ENCODE assay signal across 8 mouse cellular contexts in genomic region chr17:64331898-64332769, GRCm38 (mm10). TPM values are rescaled to one million over a fixed set of nuclear protein-coding genes. Genes with fewer than 3 reads are reported as not detected.
DNase-seq lines count a peak whose midpoint lies in the region; ATAC-seq lines count a peak whose summit lies in the region.

Gene Pja2 (minus strand): TSS chr17:64331916.

- no peaks in the 10 kb centered on the region for H3K9me3 ChIP-seq in hindbrain, embryonic 12.5 days (replicated peaks)

- WGBS in hindbrain, embryonic 12.5 days: under 1% methylated on average over 45 of the region's 60 CpGs

- DNase-seq in NIH3T3 (ENCODE audit: low read depth): peak; percentile 100
- DNase-seq in cerebellum, postnatal 10 days: peak; percentile 100
- DNase-seq in frontal cortex, postnatal 10 days (ENCODE audit: low spot score in 2 of 2): peak; percentile 99
- peak; percentile 99 for DNase-seq in layer of hippocampus, postnatal 14 days (ENCODE audit: low spot score in 2 of 2)
- DNase-seq in lung, postnatal 14 days: peak; percentile 99
- DNase-seq in retina, adult 2 months (ENCODE audit: low read depth, low spot score): peak; percentile 98
- DNase-seq in thymus, postnatal 36 days: peak; percentile 98 to 99

- H3K27me3 ChIP-seq in hindbrain, embryonic 12.5 days: no peaks in the 10 kb centered on the region

- peak within 1 kb of the TSS; percentile 98 for H3K9ac ChIP-seq in hindbrain, embryonic 12.5 days

- H3K4me3 ChIP-seq in hindbrain, embryonic 12.5 days: peak within 1 kb of the TSS; percentile 93

- peak within 1 kb of the TSS; percentile 68 for H3K4me2 ChIP-seq in hindbrain, embryonic 12.5 days (replicated peaks)

- H3K4me1 ChIP-seq in hindbrain, embryonic 12.5 days: peaks cover 8% of the 10 kb centered on the region

- 0 out of 2 replicates have a peak, but pooled peaks cover 5% of the 10 kb centered on the region for H3K36me3 ChIP-seq in hindbrain, embryonic 12.5 days

- ATAC-seq in hindbrain, embryonic 12.5 days (ENCODE audit: low FRiP score): peak; percentile 100

- peak within 1 kb of the TSS; percentile 98 for H3K27ac ChIP-seq in hindbrain, embryonic 12.5 days

RNA-seq across cellular contexts. Expression of gene Pja2, which starts in this region (rescaled TPM):
- 107 and 115 TPM in 2 replicates for polyA plus RNA-seq in hindbrain, embryonic 12.5 days (2016; fragmentation: Nextera tagmentation; extraction: Ambion mirVana)
- total RNA-seq in layer of hippocampus, postnatal 14 days (2021): 100 to 1,000 TPM; 381 to 404 TPM

Comparison
In these comparisons a context has a peak if more than half of its experiments do, and no peak if none do; other contexts are left out.
1. Peak in every context shown above with its lines: DNase-seq, ATAC-seq, H3K4me3 ChIP-seq and H3K27ac ChIP-seq.